Mouse (Mus musculus) adrenal gland, postnatal 36 days (tissue): ENCODE data around the gene Ttc22. TPM values are rescaled to one million over a fixed set of nuclear protein-coding genes. Genes with fewer than 3 reads are reported as not detected.

ENCODE experiments used
- DNase-seq, 2 experiments: peaks; one replicate each; pipeline ENCODE4 v3.0.0; 2021; ENCODE audit warnings: mixed read lengths in 1 of 2
- total RNA-seq, 2 experiments: library from RNA; stranded (reverse); gene quantifications; 2 replicates each; pipeline ENCODE4 v1.2.3; 2021

Gene Ttc22
- total RNA-seq, 2 experiments from 2014 or later = not detected

DNA sequence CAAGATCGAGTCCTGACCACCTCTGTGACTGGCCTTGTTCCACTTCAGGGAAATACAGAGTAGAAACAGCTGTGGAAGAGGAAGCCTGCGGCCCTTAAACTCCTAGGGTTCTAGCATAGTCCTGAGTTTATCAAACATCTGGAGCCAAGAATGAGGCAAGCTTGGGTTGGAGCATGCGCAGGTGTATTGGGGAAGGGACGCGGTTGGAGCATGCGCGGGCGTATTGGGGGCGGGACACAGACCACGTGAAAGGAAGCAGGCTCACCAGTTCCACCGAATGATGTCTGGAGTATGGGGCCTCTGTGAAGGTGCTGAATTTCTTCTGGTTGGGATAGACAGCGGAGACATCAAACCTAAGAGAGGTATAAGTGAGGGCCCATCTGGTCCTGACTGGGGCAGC lies 6.6 kb upstream of the Ttc22 start:
- DNase-seq = no peak

DNA sequence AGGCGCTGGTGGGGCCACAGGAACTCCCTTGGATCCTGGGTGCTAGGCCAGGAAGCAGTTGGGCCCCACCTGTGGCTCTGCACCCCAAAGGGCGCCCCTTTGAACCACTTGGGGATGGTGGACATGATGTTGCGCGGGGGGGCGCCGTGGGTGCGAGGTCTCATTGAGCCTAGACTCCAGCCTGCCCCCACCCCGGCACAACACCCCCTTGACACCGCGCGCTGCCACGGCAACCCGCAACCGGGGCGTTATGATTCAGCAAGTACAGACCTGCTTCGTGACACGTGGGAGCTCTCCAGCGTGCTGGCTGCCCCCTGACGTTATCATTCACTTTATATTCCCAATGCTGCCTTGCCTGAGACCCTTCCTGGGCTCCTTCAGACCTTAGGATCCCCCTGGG lies 5.2 kb upstream of the Ttc22 start, which contains the start of gene Lexm:
Gene Lexm, minus strand, starts transcription at position 186 of the 400 bp plus-strand sequence.
- DNase-seq = peak; percentile 11 to 17

DNA sequence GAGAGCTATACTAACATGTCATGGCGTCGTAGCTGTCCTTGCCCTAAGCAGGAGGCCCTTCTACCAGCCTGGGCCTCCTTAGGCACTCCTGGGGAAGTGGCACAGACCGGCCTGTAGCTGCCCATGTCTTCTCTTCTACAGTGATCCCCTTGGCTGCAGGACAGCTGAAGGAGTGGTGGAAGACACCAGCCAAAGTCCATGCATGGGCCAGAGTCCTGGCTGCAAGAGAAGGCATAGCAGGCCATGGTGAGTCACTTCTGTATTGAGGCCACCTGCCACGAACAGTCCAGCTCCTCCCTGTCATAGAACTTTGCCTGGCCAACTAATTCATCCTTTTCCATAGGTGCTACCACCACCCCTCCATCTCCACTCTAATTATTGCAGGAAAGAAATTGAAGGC lies 3.3 kb upstream of the Ttc22 start:
- DNase-seq = no peak

DNA sequence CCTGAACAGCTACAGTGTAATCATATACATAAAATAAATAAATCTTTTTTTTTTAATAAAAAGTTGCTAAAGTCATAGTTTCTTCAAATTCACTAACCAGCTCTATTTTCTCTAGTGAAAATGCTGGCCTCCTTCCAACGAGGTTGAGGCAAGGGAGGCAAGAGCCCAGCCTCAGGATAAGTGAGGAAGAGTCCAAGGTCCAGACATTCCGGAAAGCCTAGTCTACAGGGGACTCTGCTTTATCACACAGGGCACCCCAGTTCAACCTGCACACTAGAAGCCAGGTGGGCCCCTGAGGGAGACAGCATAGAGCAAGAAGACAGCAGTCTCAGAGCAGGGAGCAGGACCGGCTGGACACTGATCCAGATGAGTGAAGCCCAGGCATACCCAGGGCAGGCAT lies 804 bp upstream of the Ttc22 start:
- DNase-seq = no peak

- no peak for DNase-seq
Measured at GRCm38 (mm10) chr4:106622712-106623111, 480 bp downstream of the Ttc22 start.

DNA sequence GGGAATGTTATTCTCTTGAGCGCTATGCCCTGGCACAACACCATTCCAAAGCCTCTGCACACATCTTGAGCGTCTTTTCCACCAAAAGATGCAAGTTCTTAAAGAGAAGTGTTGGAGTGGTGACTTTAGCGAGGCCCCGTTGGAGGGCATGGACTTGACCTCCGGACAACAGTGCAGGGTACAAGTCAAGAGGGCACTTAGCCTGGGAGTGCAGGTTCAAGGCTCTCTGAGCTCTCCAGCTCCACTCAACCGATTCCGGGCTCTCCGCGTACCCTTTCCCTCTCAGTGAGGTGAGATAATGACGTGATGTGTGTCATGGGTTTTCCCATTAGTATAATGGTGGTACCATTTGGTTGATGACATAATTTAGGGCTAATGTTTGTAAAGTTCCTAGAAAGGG lies 2.0 kb downstream of the Ttc22 start:
- no peak for DNase-seq

DNA sequence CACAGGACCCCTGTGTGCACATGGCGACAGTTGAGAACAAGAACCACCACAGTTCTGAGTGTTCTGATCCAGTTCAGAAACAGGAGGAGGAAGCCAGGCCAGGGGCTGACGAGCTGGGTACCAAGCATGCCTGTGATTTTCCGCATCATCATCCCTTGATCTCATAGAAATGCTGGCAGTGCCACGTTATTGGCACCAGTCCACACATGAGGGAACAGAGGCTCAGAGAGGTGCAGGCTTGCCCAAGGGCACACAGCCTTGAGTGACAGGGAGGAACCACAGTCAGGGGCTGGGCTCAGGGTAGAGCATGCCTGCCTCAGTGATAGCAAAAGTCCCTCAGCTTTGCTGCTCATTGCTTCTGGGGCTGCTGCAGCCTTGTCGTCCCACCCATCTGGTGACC lies 5.6 kb downstream of the Ttc22 start:
- DNase-seq = peak; percentile 27 to 38

DNA sequence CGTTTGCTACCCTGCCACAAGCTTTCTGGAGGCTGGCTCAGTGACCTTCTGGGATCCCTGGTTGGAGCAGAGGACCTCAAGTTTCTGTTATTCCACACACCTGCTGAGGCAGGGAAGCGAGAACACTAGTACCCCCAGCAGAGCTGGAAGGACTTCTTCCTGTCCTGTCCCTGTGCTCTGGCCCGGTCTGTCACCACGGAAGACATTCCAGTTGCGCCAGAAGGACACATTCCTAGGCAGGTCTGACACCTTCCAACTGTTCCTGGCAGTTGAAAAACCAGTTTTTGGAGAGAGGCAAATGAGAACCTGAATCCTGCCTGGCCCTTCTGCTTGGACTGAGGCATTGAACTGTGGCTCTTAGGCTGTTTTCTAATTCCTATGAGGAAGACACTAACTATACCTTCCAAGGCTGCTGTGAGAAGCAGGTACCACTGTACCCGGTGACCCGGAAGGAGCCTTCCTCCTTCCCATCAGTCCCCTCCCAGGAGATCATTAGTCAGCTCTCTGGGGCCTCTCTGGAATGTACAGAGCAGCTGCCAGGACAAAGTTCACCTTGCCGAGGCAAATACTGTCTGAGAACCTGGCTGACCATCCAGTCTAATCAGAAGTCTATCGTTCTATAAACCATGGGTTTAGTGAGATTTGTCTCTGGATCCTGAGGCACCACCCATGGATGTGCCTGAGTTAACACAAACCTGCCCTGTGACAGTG lies 6.6 kb downstream of the Ttc22 start:
- DNase-seq = no peak

DNA sequence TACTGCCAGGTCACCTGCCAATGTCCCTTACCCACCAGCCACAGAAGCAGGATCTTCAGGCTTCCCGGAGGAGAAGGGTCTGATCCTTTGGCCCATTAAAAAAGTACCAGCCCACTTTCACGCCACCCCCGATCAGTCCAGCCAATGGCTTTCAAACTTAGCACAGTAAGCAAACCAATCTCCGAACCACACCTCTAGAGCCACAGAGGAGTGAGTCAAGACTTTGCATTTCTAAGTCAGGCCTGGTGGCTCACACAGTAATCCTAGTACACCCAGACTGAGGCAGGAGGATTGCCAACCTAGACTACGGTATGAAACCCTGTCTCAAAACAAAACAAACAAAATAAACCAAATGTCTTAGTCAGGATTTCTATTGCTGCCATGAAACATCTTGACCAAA lies 7.1 kb downstream of the Ttc22 start:
- no peak for DNase-seq

- peak; percentile 53 to 56 for DNase-seq
Measured at GRCm38 (mm10) chr4:106630333-106631220, 8.3 kb downstream of the Ttc22 start.

DNA sequence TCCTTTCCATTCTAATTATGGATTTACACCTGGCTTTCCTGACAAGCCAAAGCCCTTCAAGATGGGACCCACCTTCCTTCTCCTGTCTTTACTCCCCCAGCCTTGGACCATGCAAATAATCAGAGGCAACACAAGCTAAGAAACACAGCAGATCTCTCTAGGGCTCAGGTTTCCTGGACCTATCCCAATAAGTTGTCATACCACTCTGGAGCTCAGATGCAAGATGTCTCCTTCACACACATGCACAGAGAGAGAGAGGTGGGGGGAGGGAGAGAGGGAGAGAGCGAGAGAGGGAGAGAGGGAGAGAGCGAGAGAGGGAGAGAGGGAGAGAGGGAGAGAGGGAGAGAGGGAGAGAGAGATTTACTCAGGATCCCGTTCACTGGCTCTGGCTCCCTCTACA lies 10.1 kb downstream of the Ttc22 start:
- no peak for DNase-seq

DNA sequence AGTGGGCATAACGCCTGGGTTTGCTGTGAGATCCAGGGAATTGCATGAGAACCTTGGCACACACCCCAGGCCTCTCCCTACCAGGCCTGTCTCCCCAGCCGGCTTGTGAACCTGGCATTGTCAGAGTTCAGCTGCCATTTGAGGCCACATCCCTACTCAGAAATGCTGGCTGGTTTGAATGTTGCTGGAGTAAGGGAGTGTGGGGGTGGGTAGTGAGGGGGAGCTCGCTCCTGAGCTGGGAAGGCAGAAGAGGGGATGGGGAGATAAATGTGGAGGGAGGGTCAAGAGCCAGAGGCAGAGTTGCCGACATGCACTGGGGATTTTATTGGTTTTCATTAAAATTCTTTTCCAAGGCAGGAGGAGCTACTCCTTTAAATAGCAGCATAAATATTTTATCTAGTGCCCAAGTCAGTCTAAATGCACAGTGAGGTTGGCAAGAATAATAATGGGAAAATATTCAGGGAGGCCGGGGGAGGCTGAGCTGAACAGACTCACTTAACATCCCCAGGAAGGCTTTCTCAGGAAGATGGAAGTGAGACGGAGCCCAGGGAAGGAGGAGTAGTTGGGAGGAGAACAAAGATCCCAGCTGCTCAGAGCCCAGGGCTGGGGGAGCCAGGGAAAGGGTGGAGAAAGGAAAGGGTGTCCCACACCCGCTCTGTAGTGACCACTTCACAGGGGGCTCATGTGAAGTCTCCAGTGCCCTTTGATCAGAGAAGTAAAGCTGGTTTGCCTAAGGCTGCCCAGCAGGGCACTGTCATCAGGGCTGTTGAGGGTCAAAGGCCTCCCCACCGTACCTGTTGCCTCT lies 11.3 kb downstream of the Ttc22 start:
- no peak for DNase-seq

DNA sequence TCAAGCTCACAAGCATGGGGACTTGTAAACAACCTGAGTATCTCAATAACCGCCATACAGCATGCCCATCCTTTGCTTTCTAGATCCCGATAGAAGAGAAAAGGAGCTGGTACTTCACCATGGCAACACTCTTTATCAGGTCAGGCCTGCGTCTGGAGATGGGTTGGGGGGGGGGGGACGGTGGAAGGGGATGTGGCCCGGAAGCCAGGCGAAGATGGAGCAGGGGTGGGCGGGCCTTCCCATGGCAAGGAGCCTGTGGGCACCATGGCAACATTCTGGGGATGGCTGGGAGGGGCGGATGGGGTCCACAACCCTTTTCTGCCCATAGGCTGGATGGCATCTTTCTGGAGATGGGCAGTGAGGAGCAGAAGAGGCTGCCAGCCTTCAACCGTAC lies 11.9 kb downstream of the Ttc22 start:
- DNase-seq = no peak

- DNase-seq = no peak
Measured at GRCm38 (mm10) chr4:106643483-106644217, 21.4 kb downstream of the Ttc22 start.

DNA sequence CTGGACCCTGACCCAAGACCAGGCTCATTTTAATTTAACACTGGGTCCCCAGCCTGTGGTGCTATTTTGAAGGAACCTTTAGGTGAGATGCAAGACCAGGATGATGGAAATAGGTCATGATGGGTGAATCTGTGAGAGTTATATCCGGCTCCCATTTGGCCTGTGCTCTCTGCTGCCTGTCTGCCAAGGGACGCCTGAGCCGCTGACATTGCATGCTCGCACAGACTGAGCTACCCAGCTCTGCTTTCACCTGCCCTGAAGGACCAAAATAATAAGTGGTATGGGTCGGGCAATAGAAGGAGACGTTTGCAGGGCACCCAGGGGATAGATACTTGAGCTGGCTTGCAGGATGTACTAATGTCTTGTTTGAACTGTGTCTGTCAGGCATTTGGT lies 22.0 kb downstream of the Ttc22 start:
- DNase-seq = no peak

- no peak for DNase-seq
Measured at GRCm38 (mm10) chr4:106645797-106646196, 23.6 kb downstream of the Ttc22 start.

- DNase-seq = no peak
Measured at GRCm38 (mm10) chr4:106647137-106647536, 24.9 kb downstream of the Ttc22 start.

DNA sequence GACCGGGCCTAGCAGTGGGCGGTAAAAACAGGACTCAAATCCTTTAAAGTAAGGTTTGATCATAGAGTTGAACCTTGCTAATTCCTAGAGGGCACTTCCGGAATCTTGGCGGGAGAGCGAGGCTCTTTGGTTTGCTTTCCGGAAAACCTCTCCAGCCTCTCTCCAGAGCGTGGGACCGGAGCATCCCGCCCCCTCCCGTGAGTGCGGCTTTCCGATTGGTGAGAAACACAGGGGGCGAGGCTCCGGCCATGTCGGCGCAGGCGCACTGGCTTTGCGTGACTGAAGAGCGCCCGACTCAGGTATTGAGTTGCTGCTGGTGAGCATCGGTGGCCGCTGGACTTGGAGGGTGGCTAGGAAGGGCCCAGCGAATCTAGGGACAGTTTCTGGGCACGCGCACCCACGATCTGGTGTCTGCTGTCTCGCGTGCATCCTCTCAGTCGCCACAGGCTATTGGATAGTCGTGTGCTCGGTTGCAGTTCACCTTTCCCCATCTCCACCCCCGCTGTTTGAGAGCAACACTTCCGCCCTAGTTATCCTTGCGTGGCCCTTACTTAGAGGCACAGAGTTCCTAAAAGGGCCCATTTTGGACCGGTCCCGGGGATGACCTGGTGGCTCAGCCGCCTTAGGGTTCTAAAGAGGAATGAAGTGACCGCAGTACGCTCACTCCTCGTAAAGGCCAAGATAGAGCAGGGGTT lies 28.7 kb downstream of the Ttc22 start, which contains the start of gene Pars2:
Gene Pars2, plus strand, starts transcription at position 237 of the 695 bp plus-strand sequence.
- DNase-seq = peak; percentile 98

- DNase-seq = no peak
Measured at GRCm38 (mm10) chr4:106652546-106652945, 30.3 kb downstream of the Ttc22 start.

GRCm38 (mm10) chr4:106653051-106653450 lies 30.8 kb downstream of the Ttc22 start:
- DNase-seq = no peak

DNA sequence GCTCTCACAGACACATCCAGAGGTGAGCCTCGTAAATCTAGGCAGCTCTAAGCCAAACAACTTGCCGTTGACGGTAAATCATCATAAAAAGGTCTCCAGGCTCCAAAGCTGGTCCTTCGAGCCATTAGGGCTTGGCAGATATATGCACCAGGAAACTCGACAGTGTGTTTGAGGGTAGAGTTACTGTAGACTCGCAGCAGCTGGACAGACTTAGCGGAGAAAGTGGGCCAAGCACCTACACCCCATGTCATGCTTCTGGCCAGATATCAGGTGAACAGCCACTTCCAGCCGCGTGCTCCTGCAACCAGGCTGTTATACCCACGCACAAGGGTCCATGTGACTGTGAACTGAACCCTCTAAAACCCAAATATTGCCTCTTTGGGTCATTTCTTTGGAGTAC lies 33.4 kb downstream of the Ttc22 start:
- no peak for DNase-seq
